Mouse (Mus musculus) C2C12 (cell line): ENCODE data around the gene Zfp46. TPM values are rescaled to one million over a fixed set of nuclear protein-coding genes. Genes with fewer than 3 reads are reported as not detected.

Experiments
- H3K27me3 ChIP-seq: one replicate; pipeline ENCODE4 v1.6.1; 2011; ENCODE audit not compliant: control insufficient read depth, insufficient read depth, insufficient read length
- H3K36me3 ChIP-seq: one replicate; pipeline ENCODE4 v1.6.1; 2011; ENCODE audit not compliant: control insufficient read depth, insufficient read depth
- H3K4me3 ChIP-seq: one replicate; pipeline ENCODE4 v1.5.1; 2011; ENCODE audit warnings: mild to moderate bottlenecking, control low read depth; ENCODE audit not compliant: poor library complexity, insufficient read depth, severe bottlenecking
- H3K79me2 ChIP-seq: one replicate; pipeline ENCODE4 v1.6.1; 2011; ENCODE audit not compliant: control insufficient read depth, insufficient read depth
- H3K79me3 ChIP-seq: one replicate; pipeline ENCODE4 v1.6.1; 2011; ENCODE audit warnings: low read depth, control low read depth
- H3ac ChIP-seq: one replicate; pipeline ENCODE3; 2011; ENCODE audit warnings: low read depth; ENCODE audit not compliant: control insufficient read depth, insufficient read length
- CEBPB ChIP-seq: IDR thresholded peaks from one replicate; pipeline ENCODE4 v1.6.1; 2011; ENCODE audit warnings: low read depth, mild to moderate bottlenecking, control low read depth, moderate library complexity
- CTCF ChIP-seq: IDR thresholded peaks from one replicate; pipeline ENCODE4 v1.5.1; 2011; ENCODE audit not compliant: control insufficient read depth, insufficient read depth, insufficient read length
- FOSL1 ChIP-seq: IDR thresholded peaks from one replicate; pipeline ENCODE4 v1.8.0; 2011; ENCODE audit warnings: mild to moderate bottlenecking, low read length; ENCODE audit not compliant: poor library complexity, insufficient read depth, severe bottlenecking
- MAX ChIP-seq: IDR thresholded peaks from one replicate; pipeline ENCODE4 v1.6.1; 2011; ENCODE audit warnings: mild to moderate bottlenecking, control low read depth
- MYOD1 ChIP-seq: IDR thresholded peaks from one replicate; pipeline ENCODE4 v1.6.1; 2011; ENCODE audit warnings: low read depth; ENCODE audit not compliant: control insufficient read depth, insufficient read length
- MYOG ChIP-seq: IDR thresholded peaks from one replicate; pipeline ENCODE4 v1.6.1; 2011; ENCODE audit not compliant: control insufficient read depth, insufficient read length; ENCODE audit errors: extremely low read depth
- USF1 ChIP-seq: IDR thresholded peaks from one replicate; pipeline ENCODE4 v1.6.1; 2011; ENCODE audit warnings: low read depth, mild to moderate bottlenecking, control low read depth, moderate library complexity
- polyA plus RNA-seq: library from polyadenylated mRNA; unstranded; fragments of >200 nt; fragmentation: generic; extraction: Trizol; gene quantifications from one replicate; pipeline ENCODE4 v1.2.1, GENCODE M21; 2012; ENCODE audit warnings: missing spikeins

Zfp46 gene
- polyA plus RNA-seq, 1 experiment: 5.2 TPM

GRCm38 (mm10) chr4:136295941-136296340, 11.5 kb downstream of the Zfp46 start:
- Histone ChIP-seq H3ac (no peak overlapping the region), H3K79me3 (no peaks in the 10 kb centered on the region), H3K79me2 (no peaks in the 10 kb centered on the region), H3K4me3 (no peak overlapping the region), H3K27me3 (no peaks in the 10 kb centered on the region), H3K36me3 (peaks cover 22% of the 10 kb centered on the region)
- TF ChIP-seq MAX (no peak), CTCF (no peak), MYOG (no peak), FOSL1 (no peak), MYOD1 (no peak), CEBPB (no peak), USF1 (no peak)

- H3ac ChIP-seq: no peak overlapping the region
- no peaks in the 10 kb centered on the region for H3K79me3 ChIP-seq
- H3K27me3 ChIP-seq: no peaks in the 10 kb centered on the region
- TF ChIP-seq MYOG (no peak), MAX (no peak), MYOD1 (no peak), FOSL1 (no peak), CTCF (no peak), USF1 (no peak), CEBPB (no peak)
- no peak overlapping the region for H3K4me3 ChIP-seq
- H3K36me3 ChIP-seq: no peaks in the 10 kb centered on the region
- no peaks in the 10 kb centered on the region for H3K79me2 ChIP-seq
Observed at GRCm38 (mm10) chr4:136302462-136302861, 18.0 kb downstream of the Zfp46 start.

GRCm38 (mm10) chr4:136304181-136304580, 19.7 kb downstream of the Zfp46 start:
- Histone ChIP-seq H3K79me3 (no peaks in the 10 kb centered on the region), H3K36me3 (no peaks in the 10 kb centered on the region), H3K79me2 (no peaks in the 10 kb centered on the region), H3K4me3 (no peak overlapping the region), H3ac (no peak overlapping the region), H3K27me3 (no peaks in the 10 kb centered on the region)
- TF ChIP-seq USF1: no peak
- TF ChIP-seq FOSL1: no peak
- no peak for TF ChIP-seq MYOG
- TF ChIP-seq CTCF: no peak
- TF ChIP-seq CEBPB: no peak
- TF ChIP-seq MYOD1: no peak
- no peak for TF ChIP-seq MAX

- peaks cover 22% of the 10 kb centered on the region for H3K79me3 ChIP-seq
- no peak overlapping the region for H3ac ChIP-seq
- no peak for TF ChIP-seq FOSL1
- TF ChIP-seq MYOG: no peak
- no peak for TF ChIP-seq CTCF
- no peak for TF ChIP-seq CEBPB
- no peak overlapping the region for H3K4me3 ChIP-seq
- H3K79me2 ChIP-seq: peaks cover 26% of the 10 kb centered on the region
- no peaks in the 10 kb centered on the region for H3K27me3 ChIP-seq
- H3K36me3 ChIP-seq: no peaks in the 10 kb centered on the region
Observed at GRCm38 (mm10) chr4:136308355-136308754, 23.9 kb downstream of the Zfp46 start.

DNA sequence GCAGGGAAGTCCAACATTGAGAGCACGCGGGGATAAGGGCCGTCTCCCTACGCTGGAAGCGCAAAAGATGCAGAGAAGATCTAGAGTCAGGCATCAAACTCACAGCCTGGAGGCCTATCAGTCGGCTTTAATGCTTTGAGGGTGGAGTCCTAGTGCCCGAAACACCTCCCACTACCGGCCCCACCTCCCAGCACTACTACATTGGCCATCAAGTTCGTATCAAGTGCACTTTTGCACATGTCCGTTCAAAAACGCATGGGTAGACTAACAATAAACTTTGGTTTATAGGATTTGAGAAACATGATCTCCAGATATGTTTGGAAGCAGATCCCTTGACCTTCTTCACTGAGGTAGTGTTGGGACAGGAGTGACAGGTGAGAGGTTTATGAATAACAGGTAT, 25.3 kb downstream of the Zfp46 start:
- peaks cover 36% of the 10 kb centered on the region for H3K79me3 ChIP-seq
- H3K36me3 ChIP-seq: no peaks in the 10 kb centered on the region
- no peak overlapping the region for H3ac ChIP-seq
- TF ChIP-seq MYOG: no peak
- H3K27me3 ChIP-seq: no peaks in the 10 kb centered on the region
- peak overlapping the region; percentile 98 for H3K4me3 ChIP-seq
- H3K79me2 ChIP-seq: peaks cover 40% of the 10 kb centered on the region

GRCm38 (mm10) chr4:136310229-136311041, 26.0 kb downstream of the Zfp46 start, which contains the start of gene Hnrnpr:
Gene Hnrnpr (plus strand): TSS chr4:136310942.
- Histone ChIP-seq H3ac (peak within 1 kb of the TSS; percentile 94), H3K36me3 (no peaks in the 10 kb centered on the region), H3K27me3 (no peaks in the 10 kb centered on the region), H3K79me3 (peaks cover 42% of the 10 kb centered on the region), H3K4me3 (peak within 1 kb of the TSS; percentile 98), H3K79me2 (peaks cover 47% of the 10 kb centered on the region)
- TF ChIP-seq FOSL1 (no peak), CTCF (no peak), CEBPB (no peak), USF1 (no peak), MAX (peak; percentile 72), MYOD1 (no peak)
